Mouse (Mus musculus) gastrocnemius, postnatal 10 days (tissue): ENCODE measurements around the gene Dstn. TPM values are rescaled to one million over a fixed set of nuclear protein-coding genes. Genes with fewer than 3 reads are reported as not detected.
A peak's percentile ranks its signal among the peaks of the same experiment; 100 is the strongest.

Source experiments
- DNase-seq: peaks from one replicate; pipeline ENCODE4 v3.0.0; 2021; ENCODE audit warnings: mixed read lengths
- long read RNA-seq, 2 experiments: library from polyadenylated mRNA; stranded (forward); transcript quantifications; one replicate each; pipeline ENCODE4 v2.0.0; 2021
- total RNA-seq, 2 experiments: library from RNA; stranded (reverse); gene quantifications; 2 replicates each; pipeline ENCODE4 v1.2.3; 2021

Gene Dstn
- 10 to 100 TPM; 65.7 to 79.9 TPM for total RNA-seq
- long read RNA-seq, experiment 1, transcript Dstn-201 (4 exons, 1,911 nt): major isoform, 81 of 102 reads
- long read RNA-seq, experiment 1, partial matches to known transcripts: 3 of 102 reads
- long read RNA-seq, experiment 1, other reads (novel, unspliced or antisense): 18 of 102 reads
- long read RNA-seq, experiment 2, transcript Dstn-201 (4 exons, 1,911 nt): major isoform, 68 of 81 reads
- long read RNA-seq, experiment 2, partial matches to known transcripts: 5 of 81 reads
- long read RNA-seq, experiment 2, other reads (novel, unspliced or antisense): 8 of 81 reads

DNA sequence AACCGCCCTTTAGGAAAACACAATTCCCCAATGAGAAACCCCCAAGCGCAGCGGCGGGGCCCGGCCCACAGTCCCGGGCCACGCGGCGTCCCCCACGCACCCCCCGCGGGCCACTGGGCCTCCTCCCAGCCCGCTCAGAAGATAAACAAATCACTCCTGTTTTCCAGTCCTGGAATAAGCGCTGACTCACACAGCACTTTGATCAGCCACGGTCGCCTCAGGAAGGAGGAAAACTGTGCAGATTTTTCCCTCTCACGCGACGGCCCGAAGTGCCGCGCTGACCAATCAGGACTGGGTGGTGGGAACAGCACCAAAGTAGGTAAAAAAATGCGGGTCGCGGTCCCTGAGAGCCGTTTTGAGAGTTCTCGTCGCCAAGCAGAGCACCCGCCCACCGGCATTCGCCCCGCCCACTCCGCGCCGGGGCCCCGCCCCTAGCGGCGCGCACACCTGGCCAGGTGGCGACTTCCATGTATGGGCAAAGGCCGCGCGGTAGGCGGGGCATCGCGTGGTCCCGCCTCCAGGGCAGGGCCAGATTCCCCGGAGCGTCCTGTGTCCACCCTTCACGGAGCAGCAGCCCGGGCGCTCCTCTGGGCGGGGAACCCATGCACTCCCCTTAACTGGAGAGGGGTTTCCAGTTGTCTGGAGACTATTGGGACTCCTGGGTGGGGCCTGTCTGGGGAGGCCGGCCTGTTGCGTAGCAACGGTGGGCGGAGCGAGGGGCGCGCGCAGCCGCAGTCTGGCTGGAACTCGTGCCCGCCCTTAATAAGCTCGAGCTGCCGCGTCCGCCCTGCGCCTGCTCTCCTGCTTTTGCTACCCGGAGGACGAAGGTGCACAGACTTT is at the start of gene Dstn:
Gene Dstn (plus strand): TSS at position 561 of the 840 bp plus-strand sequence.
- DNase-seq: peak; percentile 98

- peak; percentile 71 for DNase-seq
Measured at GRCm38 (mm10) chr2:143867326-143867725, 47.8 kb upstream of the Dstn start.

DNA sequence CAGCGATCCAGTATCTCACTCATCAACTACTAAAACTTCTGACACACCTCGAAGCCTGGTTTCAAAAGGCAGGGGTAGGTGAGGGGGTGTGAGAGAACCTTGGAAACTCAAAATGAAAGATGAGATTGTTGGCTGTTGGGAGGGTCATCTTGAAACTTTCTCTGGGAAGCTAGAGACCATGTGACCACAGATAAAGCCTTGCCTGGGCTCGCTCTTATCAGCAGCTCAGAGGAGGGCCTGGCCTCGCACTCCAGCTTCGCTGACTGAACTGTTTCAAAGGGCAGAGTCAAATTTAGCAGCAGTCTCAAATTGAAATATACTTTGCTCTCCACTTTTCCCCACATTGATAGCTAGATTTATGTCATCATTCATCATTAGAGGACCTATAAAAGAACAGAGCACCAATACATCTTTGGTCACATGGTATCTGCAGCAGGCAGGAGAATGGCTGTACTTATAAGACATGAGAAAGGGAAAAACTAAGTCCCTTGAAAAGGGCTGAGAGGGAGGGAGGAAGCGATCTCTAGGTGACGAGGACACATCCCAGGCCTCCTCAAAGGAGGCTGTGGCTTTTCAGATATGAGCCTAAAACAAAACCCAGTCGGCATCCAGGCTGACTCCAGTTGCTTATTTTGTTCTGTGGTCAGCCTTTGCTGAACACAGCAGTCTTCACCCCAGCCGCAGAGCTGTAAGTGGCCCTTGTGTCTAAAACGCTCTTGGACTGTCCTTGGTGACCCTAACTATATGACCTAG is 44.0 kb upstream of the Dstn start:
- DNase-seq: no peak

DNA sequence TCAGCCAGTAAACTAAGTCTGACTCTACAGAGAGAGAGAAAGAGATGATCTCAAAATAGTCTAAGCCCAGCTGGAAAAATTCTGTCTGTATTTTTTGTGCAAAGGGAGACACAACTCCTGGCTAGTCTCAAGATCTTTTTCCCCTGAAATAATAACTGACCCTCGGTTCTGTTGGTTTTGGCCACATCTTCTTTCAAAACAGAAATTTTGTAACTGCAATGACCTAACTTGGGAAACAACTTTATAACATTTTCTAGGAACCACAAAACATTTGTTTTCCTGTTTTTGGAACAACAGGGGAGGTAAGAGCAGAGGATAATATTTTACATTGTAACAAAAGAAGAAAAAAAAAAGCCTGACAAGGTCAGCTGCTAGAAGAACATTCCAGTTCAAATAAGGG is 39.1 kb upstream of the Dstn start:
- DNase-seq: no peak

DNA sequence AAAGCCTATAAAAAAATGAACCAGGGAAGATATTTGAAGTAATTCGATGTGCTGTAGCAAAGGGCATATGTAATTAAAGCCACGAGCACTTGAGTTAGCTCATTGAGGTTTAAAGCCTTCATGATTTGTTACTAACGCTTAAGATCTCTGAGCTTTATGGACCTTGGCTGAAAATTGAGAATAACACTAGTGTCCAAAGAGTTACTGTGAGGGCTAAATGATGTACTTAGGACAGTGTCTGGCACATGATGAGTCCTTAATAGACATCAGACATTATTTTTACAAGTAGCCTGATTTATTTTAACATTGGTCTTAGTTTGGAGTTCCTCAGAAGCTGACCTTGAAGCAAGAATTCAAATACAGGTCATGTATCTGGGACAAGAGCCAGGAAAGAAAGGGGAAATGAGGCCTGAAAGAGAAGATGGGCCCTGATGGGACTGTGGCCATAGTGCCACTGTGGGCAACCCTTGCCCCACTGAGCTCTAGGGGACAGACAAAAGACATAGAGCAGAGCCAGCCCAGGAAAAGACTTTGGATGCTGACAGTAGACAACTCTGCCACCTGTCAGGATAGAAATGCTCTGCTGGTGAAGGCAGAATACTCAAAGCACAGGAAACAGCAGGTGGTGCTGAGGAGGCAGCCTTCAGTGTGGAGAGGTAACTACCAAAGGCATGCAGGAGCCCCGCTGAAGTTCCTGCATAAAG is 38.0 kb upstream of the Dstn start:
- DNase-seq: no peak

DNA sequence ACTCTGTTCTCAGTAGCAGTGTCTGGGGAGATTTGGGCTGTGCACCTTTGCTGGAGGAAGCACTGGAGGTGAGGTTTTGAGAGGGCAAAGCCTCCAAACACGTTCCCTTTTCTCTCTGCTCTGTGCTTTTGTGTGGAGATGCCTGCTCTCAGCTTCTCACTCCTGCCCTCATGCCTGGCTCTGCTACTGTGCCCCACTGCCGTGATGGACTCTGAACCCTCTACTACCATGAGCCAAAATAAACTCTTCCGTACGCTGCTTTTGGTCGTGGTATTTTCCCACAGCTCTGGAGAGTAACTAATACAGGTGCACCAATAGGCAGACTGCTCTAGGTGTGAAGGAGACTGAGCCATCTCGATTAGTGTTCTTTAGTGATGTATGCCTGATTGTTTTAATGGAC is 35.8 kb upstream of the Dstn start:
- DNase-seq: no peak

DNA sequence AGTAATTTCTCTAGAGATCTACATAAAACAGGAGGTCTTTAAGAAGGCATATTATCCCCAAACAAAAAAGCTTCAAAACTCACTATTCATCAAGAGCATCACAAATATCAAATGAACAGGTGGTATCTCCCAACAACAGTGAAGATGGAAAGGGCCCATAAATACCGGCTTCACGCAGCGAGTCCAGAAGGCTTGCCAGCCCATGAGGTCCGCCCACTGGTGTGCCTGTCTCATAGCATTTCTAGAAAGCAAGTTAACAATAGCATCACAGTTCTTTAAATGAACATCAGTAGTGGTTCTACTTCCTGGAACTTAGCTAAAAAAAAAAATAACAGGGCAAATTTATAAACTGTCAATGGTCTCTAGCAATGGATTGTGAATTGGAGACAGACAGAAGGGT is 33.1 kb upstream of the Dstn start:
- DNase-seq: no peak

DNA sequence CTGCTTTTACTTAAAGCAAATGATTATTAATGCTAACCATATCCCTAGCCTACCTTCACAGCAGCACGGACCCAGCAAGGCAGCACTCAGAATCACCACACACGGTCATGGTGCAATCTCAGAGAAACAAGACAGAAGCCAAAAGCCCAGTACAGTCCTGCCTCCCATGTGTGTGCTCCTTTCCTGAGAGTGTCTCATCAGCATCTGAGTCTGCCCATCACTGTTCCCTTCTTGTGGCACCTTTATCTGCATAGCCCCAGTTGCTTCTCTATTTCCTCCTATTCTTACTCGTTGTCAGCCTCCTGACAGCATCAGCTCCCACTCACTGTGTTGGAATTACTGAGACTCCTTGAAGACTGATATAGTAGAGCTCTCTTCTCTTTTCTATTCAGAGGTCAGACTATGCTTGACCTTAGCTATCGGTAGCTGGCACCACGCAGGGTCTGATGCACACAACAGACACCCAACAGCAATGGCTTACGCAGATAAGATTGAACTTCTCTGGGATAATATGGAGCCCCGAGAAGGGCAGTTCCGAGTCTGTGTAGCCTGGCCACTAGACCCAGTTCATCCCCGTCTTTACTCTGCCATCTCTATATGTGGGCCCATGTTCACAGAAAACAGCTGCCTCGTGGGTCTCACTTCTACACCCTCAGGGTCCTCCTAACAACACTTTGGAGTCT is 32.4 kb upstream of the Dstn start:
- no peak for DNase-seq

DNA sequence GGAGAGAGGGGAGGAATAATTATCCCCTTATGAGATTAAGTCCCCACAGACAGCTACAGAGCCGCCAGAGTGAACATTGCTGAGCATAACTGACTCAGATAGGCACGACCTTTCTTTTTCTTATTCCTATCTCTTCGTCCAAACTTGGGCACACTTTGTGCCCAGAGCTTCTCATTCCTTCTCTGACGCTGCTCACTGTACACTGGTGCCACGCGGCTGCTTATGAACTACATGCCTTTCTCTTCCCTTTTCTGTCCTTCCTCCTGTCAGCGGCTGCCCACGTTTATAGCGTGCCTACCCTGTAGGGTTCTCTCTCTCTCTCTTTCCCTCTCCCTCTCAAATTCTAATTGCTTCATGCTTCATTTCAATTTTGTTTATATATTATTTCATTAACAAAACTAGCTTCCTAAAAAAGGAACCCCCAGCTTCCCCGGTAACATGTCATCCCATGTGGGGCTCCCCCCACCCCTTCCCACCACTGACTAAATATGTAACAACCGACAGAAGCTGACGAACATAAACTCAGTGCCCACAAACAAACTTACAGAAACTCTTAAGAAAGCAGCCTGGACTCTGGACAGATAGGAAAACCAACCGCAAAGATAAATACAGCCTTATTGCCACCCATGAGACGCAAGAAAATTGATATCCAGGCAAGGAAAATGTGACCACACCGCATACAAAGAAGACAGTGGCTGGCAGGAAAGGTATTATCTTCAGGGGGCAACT is 25.8 kb upstream of the Dstn start:
- no peak for DNase-seq

GRCm38 (mm10) chr2:143889860-143890433 is 25.2 kb upstream of the Dstn start:
- DNase-seq: no peak

- DNase-seq: no peak
Measured at GRCm38 (mm10) chr2:143891302-143892048, 23.6 kb upstream of the Dstn start.

GRCm38 (mm10) chr2:143899470-143900220 is 15.5 kb upstream of the Dstn start:
- no peak for DNase-seq

- no peak for DNase-seq
Measured at GRCm38 (mm10) chr2:143900821-143901351, 14.2 kb upstream of the Dstn start.

GRCm38 (mm10) chr2:143903376-143904045 is 11.6 kb upstream of the Dstn start:
- no peak for DNase-seq

DNA sequence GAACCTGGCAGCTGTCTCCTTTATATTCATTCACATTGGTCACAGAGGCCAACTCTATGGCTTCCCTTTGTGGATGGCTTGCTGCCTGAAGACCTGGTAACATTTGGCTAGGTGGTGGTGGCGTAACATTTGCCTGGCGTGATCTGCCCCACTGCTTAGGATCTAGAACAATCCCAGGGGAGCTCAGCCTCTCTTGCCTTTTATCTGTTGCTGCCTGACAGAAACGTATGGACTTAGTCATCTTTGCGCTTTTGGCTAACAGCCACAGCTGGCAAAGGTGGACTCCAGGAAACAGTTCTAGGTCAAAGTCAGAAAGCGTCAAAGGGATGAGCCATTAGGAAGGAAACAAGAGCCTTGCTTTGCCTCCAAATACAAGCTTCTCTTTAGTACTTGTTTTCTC is 10.2 kb upstream of the Dstn start:
- no peak for DNase-seq

DNA sequence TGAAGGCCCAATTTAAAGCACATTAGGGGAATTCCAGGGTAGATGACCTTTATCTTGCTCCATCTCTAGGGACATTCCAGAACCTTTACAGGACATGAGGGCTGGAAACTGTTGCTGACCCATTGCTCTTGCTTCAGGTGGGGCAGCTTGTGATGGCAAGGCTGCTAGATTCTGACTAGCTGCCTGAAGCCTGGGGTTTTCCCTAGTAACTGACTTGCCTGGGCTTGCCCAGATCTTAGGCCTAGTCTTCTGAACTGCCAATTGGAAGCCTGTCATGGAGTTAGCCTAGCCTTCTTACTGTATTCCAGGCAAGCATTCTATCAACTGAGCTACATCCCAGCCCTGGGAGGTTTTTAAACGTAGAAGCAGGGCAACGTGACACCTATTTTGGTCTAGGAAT is 5.9 kb upstream of the Dstn start:
- no peak for DNase-seq

- no peak for DNase-seq
Measured at GRCm38 (mm10) chr2:143912199-143912598, 2.9 kb upstream of the Dstn start.

GRCm38 (mm10) chr2:143914221-143914620 is 899 bp upstream of the Dstn start:
- no peak for DNase-seq
